In the genomic region with DNA sequence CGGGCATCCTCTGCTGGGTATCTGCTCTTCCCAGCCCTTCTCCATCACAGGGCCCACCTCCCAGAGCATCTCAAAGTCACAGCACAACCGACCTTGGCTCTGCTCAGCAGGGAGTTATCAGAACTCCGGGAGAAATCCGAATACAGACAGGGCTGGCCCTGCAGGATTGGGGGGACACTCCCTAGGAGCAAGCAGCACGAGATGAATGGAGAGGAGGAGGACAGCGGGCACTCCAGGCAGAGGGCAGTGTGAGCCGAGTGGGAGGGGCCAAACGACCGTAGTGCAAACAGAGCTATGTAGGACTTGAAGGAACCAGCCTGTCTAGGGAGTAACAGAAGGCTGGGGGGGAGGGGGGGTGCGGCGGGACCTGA, we compare ENCODE assay signal across 8 mouse cellular contexts. TPM values are rescaled to one million over a fixed set of nuclear protein-coding genes. Genes with fewer than 3 reads are reported as not detected.
A peak's percentile ranks its signal among the peaks of the same experiment; 100 is the strongest.
DNase-seq lines count a peak whose midpoint lies in the region; ATAC-seq and TF ChIP-seq lines count a peak whose summit lies in the region.

No protein-coding gene starts in this region.

- 0 out of 2 replicates have a peak, but pooled peaks cover 2% of the 10 kb centered on the region for H3K9me3 ChIP-seq in heart, embryonic 16.5 days (replicated peaks; ENCODE audit: control insufficient read depth, low read length)
- H3K9me3 ChIP-seq in liver, embryonic 13.5 days (replicated peaks), result 0 out of 2 replicates have a peak, but pooled peaks cover 3% of the 10 kb centered on the region

- TF ChIP-seq POLR2A in olfactory bulb, adult 2 months (IDR thresholded peaks at IDR 0.05; ENCODE audit: insufficient read depth, low read depth, low read length), result 0 out of 2 replicates have a peak, but pooled peaks have one; percentile 15

- H3K4me3 ChIP-seq in heart, embryonic 16.5 days (ENCODE audit: low read length), result no peak overlapping the region
- H3K4me3 ChIP-seq in liver, embryonic 13.5 days (replicated peaks), result no peak overlapping the region
- H3K4me3 ChIP-seq in olfactory bulb, adult 2 months (ENCODE audit: insufficient read depth, low read depth, low read length), result peak overlapping the region; percentile 28

- H3K4me1 ChIP-seq in heart, embryonic 16.5 days (ENCODE audit: control insufficient read depth, insufficient read depth, low read length), result peaks cover 17% of the 10 kb centered on the region
- peaks cover 27% of the 10 kb centered on the region for H3K4me1 ChIP-seq in liver, embryonic 13.5 days (replicated peaks)
- peaks cover 81% of the 10 kb centered on the region for H3K4me1 ChIP-seq in olfactory bulb, adult 2 months (ENCODE audit: control insufficient read depth, insufficient read depth, low read length)

- DNase-seq in kidney, postnatal 10 days, result peak; percentile 70
- no peak for DNase-seq in kidney, adult 11 months
- peak; percentile 73 to 82 for DNase-seq in cerebellum, postnatal 14 days
- no peak for DNase-seq in liver, embryonic 13.5 days
- no peak for DNase-seq in urinary bladder, postnatal 25 days (ENCODE audit: low spot score)
- no peak for DNase-seq in adrenal gland, adult 8-10 months

- no peak for TF ChIP-seq CTCF in olfactory bulb, adult 2 months (IDR thresholded peaks at IDR 0.05; ENCODE audit: insufficient read depth, low read depth, low read length)

- WGBS in heart, embryonic 16.5 days, result 2% methylated on average over 11 of the region's 11 CpGs
- WGBS in liver, embryonic 13.5 days (ENCODE audit: insufficient replicate concordance), result 14% methylated on average over 11 of the region's 11 CpGs
- under 1% methylated on average over 11 of the region's 11 CpGs for WGBS in olfactory bulb, adult 2 months

- ATAC-seq in heart, embryonic 16.5 days (replicated peaks; ENCODE audit: extremely low read depth, insufficient read depth, low FRiP score), result peak; percentile 51
- 0 out of 2 replicates have a peak, but pooled peaks have one; percentile 42 for ATAC-seq in liver, embryonic 13.5 days (ENCODE audit: low read depth)

- H3K27me3 ChIP-seq in heart, embryonic 16.5 days (ENCODE audit: control insufficient read depth, insufficient read depth, low read length), result peaks cover 9% of the 10 kb centered on the region; the same call in 1 of the 2 replicates
- H3K27me3 ChIP-seq in liver, embryonic 13.5 days, result no peaks in the 10 kb centered on the region

- H3K9ac ChIP-seq in heart, embryonic 16.5 days (ENCODE audit: low read length), result 0 out of 2 replicates have a peak overlapping the region, but pooled peaks have one; percentile 21
- no peak overlapping the region for H3K9ac ChIP-seq in liver, embryonic 13.5 days

- H3K27ac ChIP-seq in heart, embryonic 16.5 days (ENCODE audit: low read length), result no peak overlapping the region
- H3K27ac ChIP-seq in liver, embryonic 13.5 days, result no peak overlapping the region
- peak overlapping the region; percentile 96 for H3K27ac ChIP-seq in olfactory bulb, adult 2 months (ENCODE audit: insufficient read depth, low read depth, low read length)

- no peaks in the 10 kb centered on the region for H3K36me3 ChIP-seq in heart, embryonic 16.5 days (ENCODE audit: control insufficient read depth, insufficient read depth)
- peaks cover 31% of the 10 kb centered on the region for H3K36me3 ChIP-seq in liver, embryonic 13.5 days

- H3K4me2 ChIP-seq in heart, embryonic 16.5 days (ENCODE audit: low read depth, low read length), result peak overlapping the region; percentile 49
- no peak overlapping the region for H3K4me2 ChIP-seq in liver, embryonic 13.5 days

RNA-seq across cellular contexts. Expression of a gene that starts 48.2 kb away (rescaled TPM):
- 3.9 and 6.2 TPM in 2 replicates for polyA plus RNA-seq in heart, embryonic 16.5 days (2015; fragmentation: Nextera tagmentation; extraction: Ambion mirVana)
- 9.5 and 11.0 TPM in 2 replicates for polyA plus RNA-seq in liver, embryonic 13.5 days (2015; fragmentation: Nextera tagmentation; extraction: Ambion mirVana)
- polyA plus RNA-seq in olfactory bulb, adult 2 months (2012; ENCODE audit: insufficient read depth, insufficient read length, low replicate concordance, missing spikeins), result not detected in 2 replicates
- total RNA-seq in adrenal gland, adult 8-10 months (2022), result 10 to 100 TPM; 13.5 to 18.6 (median 15.2) TPM

Comparison
In these comparisons a context has a peak if more than half of its experiments do, and no peak if none do; other contexts are left out.
1. DNase-seq: peak in kidney, postnatal 10 days (single experiment) and cerebellum, postnatal 14 days (2 of 2); none in kidney, adult 11 months (single experiment), liver, embryonic 13.5 days (single experiment), urinary bladder, postnatal 25 days (single experiment) and adrenal gland, adult 8-10 months (single experiment).